Mouse (Mus musculus) G1E (cell line): ENCODE results near the gene Il1f9.
"Not testable (repeated sequence)": the region's sequence is repeated elsewhere in the genome, so short reads cannot be mapped to it uniquely, and the experiment has no call there.

Source experiments
- CTCF ChIP-seq: IDR thresholded peaks from 2 replicates; pipeline ENCODE4 v1.5.1; 2012; ENCODE audit warnings: low read depth, low read length, inconsistent platforms, mixed read lengths
- GATA1 ChIP-seq: IDR thresholded peaks from 2 replicates; pipeline ENCODE4 v1.6.1; 2012; ENCODE audit warnings: borderline replicate concordance, low read length, inconsistent platforms, mixed read lengths
- POLR2AphosphoS5 ChIP-seq: IDR thresholded peaks from 2 replicates; pipeline ENCODE4 v1.6.1; 2012; ENCODE audit warnings: low read depth, low read length, inconsistent platforms; ENCODE audit not compliant: insufficient replicate concordance
- TAL1 ChIP-seq: conservative IDR thresholded peaks from 2 replicates; pipeline ENCODE4 v1.6.1; 2012; ENCODE audit warnings: low read depth, low read length, inconsistent platforms, mixed read lengths

DNA sequence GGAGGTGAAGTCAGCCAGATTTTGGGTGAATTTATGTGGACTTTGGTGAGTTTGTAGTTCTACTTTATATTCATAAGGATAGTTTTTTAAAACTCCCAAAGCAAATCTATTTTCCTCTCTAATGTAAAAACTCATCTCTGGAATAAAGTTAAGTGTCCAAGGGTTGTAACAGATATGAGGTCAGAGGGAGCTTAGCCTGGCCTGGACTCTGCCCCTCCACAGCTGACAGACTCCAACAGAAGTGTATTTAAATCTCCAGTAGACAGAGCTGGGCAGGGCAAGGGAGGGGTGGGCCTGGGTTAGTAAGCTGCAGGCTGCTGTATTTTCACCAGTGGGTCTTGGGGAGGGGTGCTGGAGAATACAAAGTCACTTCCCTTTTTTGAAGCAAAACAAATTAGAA lies 2.2 kb upstream of the Il1f9 start:
- TF ChIP-seq TAL1, CTCF, GATA1, POLR2AphosphoS5: not testable (repeated sequence)
